Mouse (Mus musculus): ENCODE data around the gene Pde12. TPM values are rescaled to one million over a fixed set of nuclear protein-coding genes. Genes with fewer than 3 reads are reported as not detected.
"Not testable (repeated sequence)": the region's sequence is repeated elsewhere in the genome, so short reads cannot be mapped to it uniquely, and the experiment has no call there.

Gene Pde12
- polyA plus RNA-seq (2012; rRNA removed) = 4.8 and 4.9 TPM in 2 replicates

- peak; percentile 79 to 89 for DNase-seq (ENCODE audit: extremely low spot score in 1 of 2, low spot score in 1 of 2)
Measured at GRCm38 (mm10) chr14:26669292-26670073, at the start of gene Pde12. Gene Pde12 (minus strand): TSS chr14:26669883.

GRCm38 (mm10) chr14:26705246-26705645 lies 35.6 kb upstream of the Pde12 start:
- DNase-seq (ENCODE audit: extremely low spot score in 1 of 2, low spot score in 1 of 2) = not testable (repeated sequence)

- DNase-seq (ENCODE audit: extremely low spot score in 1 of 2, low spot score in 1 of 2) = peak in 1 of 2 experiments; percentile 20
Measured at GRCm38 (mm10) chr14:26697912-26698311, 28.2 kb upstream of the Pde12 start.

GRCm38 (mm10) chr14:26692974-26693373 lies 23.3 kb upstream of the Pde12 start, which contains the start of gene Dnah12:
Gene Dnah12 (plus strand): TSS chr14:26693274.
- DNase-seq (ENCODE audit: extremely low spot score in 1 of 2, low spot score in 1 of 2) = no peak

- no peak for DNase-seq (ENCODE audit: extremely low spot score in 1 of 2, low spot score in 1 of 2)
Measured at GRCm38 (mm10) chr14:26691363-26691762, 21.7 kb upstream of the Pde12 start.

DNA sequence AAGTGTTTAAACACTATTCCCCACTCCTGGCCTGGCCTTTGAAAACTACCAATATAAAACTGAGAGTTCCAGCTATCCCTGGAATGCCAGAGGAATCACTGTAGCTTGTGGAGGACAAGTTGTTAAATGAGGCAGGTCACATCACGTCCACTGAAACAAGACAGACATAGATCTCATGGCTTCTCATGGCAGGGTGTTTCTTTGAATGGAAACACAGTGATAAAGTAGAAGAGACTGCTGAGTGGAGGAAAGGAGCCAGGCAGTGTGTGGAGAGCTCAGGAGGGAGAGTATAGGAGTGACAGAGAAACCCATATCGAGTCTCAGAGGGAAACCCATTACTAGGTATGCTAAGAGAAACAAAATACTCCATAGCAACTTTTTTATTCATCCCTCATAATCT lies 21.0 kb upstream of the Pde12 start:
- no peak for DNase-seq (ENCODE audit: extremely low spot score in 1 of 2, low spot score in 1 of 2)

DNA sequence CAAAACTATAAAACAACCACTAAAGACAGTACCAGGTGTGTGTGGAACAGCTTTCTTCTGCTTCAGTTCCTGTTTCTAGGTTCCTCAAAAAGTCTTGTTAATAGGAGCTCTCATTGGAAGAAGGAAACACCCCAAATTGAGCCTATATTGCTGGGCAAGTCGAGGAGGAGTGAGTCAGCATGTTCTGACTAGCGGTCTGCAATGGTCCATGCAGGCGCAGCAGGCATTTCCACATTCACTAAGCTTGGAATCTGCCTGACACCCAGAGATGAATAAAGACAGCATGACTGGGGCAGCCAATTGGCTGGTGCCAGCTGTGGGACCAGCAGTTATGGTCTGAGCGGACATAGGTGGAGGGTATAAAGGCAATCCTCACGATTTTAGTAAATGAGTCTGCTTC lies 6.1 kb upstream of the Pde12 start:
- no peak for DNase-seq (ENCODE audit: extremely low spot score in 1 of 2, low spot score in 1 of 2)

GRCm38 (mm10) chr14:26675371-26675770 lies 5.7 kb upstream of the Pde12 start:
- no peak for DNase-seq (ENCODE audit: extremely low spot score in 1 of 2, low spot score in 1 of 2)

DNA sequence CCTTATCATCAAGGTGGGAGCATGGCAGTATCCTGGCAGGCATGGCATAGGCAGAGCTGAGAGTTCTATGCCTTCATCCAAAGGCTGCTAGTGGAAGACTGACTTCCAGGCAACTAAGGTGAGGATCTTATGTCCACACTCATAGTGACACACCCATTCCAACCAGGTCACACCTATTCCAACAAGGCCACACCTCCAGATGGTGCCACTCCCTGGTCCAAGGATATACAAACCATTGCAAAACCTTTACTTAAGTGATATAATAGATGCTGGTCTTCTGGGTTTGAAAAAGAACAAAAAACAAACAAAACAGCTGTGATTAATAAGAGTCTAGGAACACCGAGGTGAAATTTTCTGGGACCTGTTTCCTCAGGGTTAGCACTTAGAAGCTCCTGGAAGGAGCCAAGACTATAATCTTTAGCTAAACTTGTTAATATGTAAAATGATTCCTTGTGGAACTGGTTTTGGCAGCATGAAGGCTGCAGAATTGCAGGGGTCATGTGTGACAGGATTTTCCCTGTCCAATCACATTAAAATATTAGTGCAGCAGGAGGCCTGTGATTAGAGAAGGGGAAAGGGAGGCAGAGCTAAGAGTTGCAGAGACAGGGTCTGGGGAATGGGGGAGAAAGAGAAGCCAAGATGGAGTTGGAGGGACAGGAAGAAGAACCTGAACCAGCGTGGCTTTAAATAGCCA lies 4.9 kb upstream of the Pde12 start:
- not testable (repeated sequence) for DNase-seq (ENCODE audit: extremely low spot score in 1 of 2, low spot score in 1 of 2)

DNA sequence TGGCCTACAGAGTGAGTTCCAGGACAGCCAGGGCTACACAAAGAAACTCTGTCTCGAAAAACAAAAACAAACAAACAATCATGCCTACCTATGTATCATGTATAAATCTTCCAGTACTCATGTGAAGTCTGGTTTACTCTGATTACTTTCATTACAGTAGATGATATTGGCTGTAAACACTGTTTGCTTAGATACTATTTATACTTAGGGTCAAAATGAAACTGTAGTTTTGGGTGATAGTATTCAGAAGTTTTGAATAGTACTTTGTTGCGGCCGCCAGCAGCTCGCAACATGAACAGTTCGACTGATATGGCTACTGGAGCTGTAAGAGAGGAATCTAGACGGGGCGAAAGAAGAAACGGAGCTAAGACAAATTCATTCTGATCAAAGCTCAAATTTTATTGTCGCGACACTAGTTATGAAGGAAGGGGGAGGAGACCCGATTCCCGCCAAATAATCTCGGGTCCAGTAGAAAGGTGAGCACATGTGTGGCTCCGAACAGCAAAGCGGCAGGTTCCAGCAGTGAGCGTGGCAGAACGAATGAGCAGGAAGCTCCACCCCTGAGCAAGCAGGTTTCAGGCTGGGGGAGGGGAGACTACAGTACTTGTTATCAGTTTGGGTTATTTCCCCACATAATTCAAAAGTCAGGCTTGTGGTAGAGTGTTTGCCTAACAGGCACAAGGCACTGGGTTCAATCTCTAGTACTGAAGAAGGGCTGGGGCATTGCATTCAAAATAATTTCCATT lies 2.4 kb upstream of the Pde12 start:
- not testable (repeated sequence) for DNase-seq (ENCODE audit: extremely low spot score in 1 of 2, low spot score in 1 of 2)

- no peak for DNase-seq (ENCODE audit: extremely low spot score in 1 of 2, low spot score in 1 of 2)
Measured at GRCm38 (mm10) chr14:26670964-26671363, 1.3 kb upstream of the Pde12 start.

GRCm38 (mm10) chr14:26668371-26669291 lies 1.1 kb downstream of the Pde12 start:
- peak; percentile 32 to 50 for DNase-seq (ENCODE audit: extremely low spot score in 1 of 2, low spot score in 1 of 2)

DNA sequence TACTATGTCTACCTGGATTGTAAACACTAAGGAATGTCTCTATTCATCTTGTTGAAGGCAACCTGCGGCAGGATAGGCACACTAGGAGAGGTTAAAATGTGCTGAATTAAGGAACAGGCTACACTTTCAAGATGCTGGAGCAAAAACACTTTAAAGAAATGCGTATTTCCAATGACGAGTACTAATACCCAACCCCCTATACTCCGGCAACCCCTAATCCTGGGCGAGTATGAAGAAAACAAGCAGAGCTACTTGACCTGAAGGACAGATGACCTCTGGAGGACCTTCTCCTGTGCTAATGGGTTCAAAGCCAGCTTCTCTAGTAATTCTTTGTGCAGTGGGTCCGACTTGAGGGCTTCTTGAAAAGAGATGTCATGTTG lies 1.7 kb downstream of the Pde12 start:
- no peak for DNase-seq (ENCODE audit: extremely low spot score in 1 of 2, low spot score in 1 of 2)

DNA sequence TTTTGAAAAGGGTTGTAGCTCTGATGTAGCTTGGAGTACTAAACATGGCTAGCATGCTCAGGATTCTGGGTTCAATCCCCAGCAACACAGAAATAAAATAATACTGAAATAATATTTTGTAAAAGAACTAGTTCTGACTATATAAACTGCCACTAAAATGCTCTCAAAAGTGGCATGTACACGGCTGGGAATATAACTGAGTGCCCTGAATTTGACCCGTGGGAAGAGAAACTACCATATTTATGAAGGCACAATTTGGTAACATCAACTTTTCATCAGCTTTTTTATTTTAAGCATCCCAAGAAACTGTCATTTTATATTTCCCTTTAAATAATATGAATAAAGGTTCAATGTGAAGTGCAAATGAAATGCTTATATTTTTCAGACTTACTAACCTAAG lies 5.8 kb downstream of the Pde12 start:
- no peak for DNase-seq (ENCODE audit: extremely low spot score in 1 of 2, low spot score in 1 of 2)

DNA sequence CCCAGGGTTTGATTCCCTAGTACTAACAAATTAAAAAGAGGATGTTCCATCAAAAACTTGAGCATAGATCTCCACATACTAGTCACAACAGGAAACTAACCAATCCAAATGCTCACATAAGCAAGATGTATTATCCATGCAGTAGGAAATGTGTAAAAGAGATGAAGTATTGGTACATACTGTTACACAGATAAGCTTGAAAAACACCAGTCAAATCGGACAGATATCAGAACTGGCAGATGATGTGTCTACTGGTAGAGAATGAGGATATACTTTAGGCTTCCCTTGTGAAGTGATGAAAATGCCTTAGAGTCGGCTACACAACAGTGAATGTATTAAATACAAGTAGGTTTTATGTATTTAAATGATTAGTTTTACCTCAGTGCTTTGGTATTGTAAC lies 7.2 kb downstream of the Pde12 start:
- DNase-seq (ENCODE audit: extremely low spot score in 1 of 2, low spot score in 1 of 2) = no peak

DNA sequence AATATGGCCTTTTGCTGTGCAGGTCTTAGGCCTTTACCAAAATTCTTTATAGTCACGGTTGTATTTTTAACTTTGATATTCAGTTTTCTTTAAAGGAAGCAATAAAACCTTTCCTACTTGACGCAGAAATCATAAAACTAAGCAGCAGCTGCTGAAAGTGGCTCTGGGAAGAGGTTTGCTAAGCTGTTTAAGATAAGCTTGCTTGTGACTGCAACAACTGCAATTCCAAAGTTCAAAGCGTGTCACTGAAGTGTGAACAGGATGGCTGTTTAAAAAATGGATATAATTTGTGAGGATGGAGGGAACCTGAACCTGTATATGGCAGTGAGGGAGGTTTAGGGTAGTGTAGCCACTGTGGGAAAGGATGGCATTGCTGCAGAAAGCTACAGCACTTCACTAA lies 7.7 kb downstream of the Pde12 start:
- DNase-seq (ENCODE audit: extremely low spot score in 1 of 2, low spot score in 1 of 2) = no peak

DNA sequence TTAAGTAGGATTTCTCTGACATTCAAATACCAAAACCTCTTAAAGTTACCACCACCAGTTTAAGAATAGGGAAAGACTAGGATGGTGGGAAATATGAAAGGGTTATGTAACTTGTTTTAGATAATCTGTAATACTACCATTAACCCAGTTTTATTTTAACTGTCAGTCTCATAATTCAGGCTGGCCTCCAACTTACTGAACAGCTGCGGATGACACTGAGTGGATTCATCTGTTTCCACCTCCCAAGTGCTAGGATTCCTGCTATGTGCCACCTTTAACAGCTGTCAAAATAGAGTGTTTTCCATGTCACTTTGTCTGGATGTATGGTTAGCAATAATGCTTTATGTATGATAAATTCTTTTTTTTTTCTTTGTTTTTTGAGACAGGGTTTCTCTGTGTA lies 9.4 kb downstream of the Pde12 start:
- no peak for DNase-seq (ENCODE audit: extremely low spot score in 1 of 2, low spot score in 1 of 2)

- no peak for DNase-seq (ENCODE audit: extremely low spot score in 1 of 2, low spot score in 1 of 2)
Measured at GRCm38 (mm10) chr14:26658178-26658577, 11.5 kb downstream of the Pde12 start.

DNA sequence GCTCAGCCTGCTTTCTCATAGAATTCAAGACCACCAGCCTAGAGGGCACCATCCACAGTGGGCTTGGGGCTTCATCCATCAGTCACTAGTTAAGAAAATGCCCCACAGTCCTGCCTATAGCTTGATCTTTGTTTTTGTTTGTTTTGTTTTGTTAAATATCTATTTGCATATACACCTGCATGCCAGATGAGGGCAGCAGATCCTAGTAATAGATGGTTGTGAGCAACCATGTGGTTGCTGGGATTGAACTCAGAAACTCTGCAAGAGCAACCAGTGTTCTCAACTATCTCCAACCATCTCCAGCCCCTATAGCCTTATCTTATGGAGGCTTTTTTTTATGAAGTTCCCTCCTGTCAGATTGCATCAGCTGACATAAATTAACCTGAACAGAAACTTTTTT lies 17.8 kb downstream of the Pde12 start:
- no peak for DNase-seq (ENCODE audit: extremely low spot score in 1 of 2, low spot score in 1 of 2)

DNA sequence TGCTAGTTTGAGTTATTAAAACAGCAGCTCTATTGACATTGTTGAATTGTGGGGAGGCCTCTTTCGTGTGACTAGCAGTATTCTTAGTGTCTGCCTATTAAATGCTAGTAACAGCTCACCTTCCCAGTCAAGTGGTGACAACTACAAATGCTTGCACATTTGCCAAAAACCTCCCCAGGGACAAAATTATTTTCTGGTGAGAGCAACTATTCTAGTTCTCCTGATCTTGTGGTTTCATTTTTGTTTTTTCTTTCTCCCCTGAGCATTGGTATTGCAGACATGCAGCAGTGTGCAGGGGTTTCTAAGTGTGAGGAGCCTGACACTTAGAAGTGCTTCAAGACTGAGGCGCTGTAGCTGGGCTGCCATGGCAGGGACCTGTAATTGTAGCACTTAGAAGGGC lies 21.9 kb downstream of the Pde12 start:
- no peak for DNase-seq (ENCODE audit: extremely low spot score in 1 of 2, low spot score in 1 of 2)

Measured in frontal cortex, adult 2 months (tissue).